Mouse (Mus musculus) embryo, embryonic 10 days (tissue): ENCODE results near the gene Mfap1b.
"Not testable (repeated sequence)": the region's sequence is repeated elsewhere in the genome, so short reads cannot be mapped to it uniquely, and the experiment has no call there.

Source experiments
- DNase-seq: peaks from one replicate; pipeline ENCODE4 v3.0.0-alpha.2; 2015; ENCODE audit warnings: low spot score

The Mfap1b gene

DNA sequence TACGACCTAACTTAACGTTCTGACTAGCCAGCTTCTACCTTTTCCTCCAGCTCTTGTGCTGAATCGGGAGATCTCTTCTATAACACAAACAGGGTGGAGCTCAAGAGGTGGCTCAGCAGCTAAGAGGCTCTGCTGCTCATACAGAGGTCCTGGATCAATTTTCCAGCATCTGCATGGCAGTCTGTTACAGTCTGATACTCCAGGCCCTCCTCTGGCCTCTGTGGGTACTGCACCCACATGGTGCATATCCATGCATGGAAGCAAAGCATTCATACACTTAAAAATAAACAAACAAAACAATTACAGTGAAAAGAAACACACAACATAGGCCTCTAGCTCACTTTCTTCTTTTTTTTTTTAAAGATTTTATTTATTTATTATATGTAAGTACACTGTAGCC lies 1.1 kb downstream of the Mfap1b start:
- DNase-seq: not testable (repeated sequence)

DNA sequence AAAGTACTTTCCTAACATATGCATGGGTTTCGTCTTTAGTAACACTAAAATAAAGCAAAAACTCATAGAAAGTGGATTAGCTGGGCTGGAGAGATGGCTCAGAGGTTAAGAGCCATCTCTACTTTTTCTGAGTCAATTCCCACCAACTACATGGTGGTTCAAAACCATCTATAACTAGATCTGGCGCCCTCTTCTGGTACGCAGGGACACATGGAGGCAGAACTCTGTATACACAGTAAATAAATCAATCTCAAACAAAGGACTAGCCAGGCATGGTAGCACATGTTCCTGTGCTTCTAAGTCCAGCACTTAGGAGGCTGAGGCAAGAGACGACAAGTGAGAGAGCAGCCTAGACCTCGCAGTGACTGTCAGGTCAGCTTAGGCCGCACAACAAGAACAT lies 4.9 kb downstream of the Mfap1b start:
- DNase-seq: not testable (repeated sequence)

DNA sequence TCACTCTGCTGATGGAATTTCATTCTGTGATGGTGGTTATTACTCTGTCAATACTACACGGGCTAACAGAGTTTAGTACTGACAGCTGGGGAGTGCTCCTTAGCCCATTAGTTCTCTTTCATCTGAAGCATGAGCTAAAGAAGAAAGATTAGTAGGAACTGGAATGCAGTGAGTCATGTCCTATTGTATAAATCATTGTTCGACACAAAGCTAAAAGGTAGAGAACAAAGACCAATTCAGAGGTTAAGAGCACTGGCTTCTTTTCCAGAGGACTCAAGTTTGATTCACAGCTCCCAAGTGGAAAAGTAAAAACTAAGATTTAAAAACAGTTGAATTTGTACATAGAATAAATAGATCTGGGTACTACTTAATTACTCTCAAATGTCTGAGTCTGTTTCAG lies 13.8 kb downstream of the Mfap1b start:
- no peak for DNase-seq

DNA sequence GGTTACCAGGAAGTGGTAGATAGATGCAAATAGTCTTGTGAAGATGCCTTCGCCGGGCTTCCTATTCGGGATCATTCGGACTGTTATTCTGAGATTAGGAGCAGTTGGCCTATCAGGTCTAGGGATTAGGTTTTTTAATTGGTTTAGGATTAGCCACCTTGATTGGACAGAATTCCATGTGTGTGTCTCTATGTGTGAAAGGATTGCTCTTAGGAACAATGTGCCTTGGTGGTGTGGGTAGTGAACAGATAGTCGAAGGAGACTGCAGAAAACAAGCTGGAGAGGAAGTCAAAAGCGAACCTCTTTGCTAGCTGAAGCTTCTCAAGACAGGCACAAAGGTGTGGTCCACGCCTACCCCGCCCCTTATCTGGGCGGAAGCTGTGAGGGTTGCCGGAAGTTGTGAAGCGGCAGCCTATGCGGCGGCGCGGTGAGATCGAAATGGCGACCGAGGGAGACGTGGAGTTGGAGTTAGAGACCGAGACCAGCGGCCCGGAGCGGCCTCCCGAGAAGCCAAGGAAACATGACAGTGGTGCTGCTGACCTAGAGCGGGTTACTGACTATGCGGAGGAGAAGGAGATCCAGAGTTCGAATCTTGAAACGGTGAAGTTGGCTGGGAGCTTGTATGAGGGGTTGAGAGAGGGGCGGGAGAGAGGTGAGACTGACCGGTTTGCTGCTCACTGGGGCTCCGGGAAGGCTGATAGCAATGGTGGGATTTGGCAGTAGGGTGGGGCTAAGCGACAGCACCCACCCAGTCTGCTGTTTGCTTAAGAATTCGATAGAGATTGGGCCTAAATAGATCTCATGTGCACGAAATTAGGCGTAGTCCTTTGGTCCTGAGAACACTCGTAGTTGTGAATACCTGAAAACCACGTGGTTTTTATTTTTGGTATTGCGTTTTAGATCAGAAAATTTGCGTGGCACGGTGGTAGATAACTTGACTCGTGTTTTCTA lies 16.9 kb downstream of the Mfap1b start, which contains the start of gene Serinc4:
Gene Serinc4, minus strand, starts transcription at position 90 of the 951 bp plus-strand sequence.
- DNase-seq: peak; percentile 96

DNA sequence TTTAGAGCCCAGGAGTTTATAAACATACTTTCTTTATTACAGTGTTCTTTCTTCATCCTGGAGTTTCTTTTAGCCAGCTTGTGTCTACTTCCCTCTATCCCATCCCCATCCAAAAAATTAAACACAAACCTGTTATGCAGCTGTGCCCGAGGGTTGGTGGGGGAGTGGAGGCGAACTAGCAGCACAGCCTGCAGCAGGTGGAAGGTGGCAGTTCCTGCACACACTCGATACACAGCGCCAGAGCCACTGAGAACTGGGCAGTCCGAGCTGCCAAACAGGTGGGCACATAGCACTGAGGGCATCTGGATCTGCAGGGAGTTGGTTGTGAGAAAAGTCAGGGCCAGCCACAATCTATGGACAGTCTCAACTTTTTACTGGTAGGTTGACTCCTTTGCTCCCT lies 18.3 kb downstream of the Mfap1b start:
- no peak for DNase-seq

DNA sequence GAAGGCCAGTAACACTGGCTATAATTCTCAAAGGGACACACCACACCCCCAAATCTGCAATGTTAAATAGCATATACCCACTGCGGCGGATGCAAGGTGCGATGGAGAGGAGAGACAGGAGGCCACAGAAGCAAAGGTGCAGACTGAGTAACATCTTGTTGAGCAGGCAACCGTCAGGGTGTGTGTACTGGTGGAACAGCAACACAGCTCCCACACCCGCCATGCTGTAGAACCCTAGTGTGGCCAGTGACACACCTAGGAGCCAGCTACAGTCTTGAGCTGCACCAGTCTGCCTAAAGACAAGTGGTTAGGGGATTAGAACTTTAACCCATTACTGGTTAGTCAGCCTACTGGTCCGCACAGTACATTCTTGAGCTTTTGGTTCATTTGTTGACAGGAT lies 19.9 kb downstream of the Mfap1b start:
- DNase-seq: no peak

DNA sequence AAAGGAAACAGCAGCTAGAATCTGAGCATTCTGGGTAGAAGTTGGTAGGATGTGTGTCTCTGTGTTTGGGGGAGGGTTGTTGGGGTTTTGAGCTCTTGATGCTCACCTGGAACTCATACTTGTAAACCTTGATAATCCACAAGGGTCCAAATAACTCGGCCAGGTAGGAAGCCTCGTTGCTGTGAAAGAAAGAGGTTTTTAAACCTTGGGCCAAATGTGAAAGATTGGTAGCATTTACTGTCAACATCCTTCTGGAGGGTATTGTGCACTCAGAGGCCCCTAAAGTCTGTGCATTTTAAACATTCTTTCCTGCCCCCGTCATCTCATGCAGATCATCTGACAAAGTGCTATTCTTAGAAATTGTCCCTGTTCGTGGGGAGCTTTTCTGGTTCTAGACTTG lies 20.9 kb downstream of the Mfap1b start, which contains the start of gene Hypk:
Gene Hypk, plus strand, starts transcription at position 301 of the 400 bp plus-strand sequence.
- DNase-seq: no peak

DNA sequence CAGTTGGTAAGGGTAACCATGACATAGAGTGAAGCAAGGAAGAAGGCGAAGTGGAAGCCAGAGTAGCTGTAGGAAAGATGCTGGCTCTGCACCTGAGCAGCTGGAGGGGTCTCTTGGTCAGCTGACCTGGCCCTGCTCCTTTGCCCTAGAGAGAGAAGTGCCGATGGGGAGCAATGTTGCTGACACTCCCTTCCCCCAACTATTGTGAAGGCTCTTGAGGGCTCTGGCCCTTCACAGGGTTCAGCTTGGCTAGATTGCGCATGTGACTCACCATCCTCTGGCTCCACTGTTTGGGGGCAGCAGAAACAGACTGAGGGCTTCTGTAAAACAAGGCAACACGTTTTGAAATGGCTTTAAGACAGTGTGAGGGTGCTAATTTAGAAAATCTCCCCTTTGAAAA lies 21.5 kb downstream of the Mfap1b start:
- DNase-seq: no peak

DNA sequence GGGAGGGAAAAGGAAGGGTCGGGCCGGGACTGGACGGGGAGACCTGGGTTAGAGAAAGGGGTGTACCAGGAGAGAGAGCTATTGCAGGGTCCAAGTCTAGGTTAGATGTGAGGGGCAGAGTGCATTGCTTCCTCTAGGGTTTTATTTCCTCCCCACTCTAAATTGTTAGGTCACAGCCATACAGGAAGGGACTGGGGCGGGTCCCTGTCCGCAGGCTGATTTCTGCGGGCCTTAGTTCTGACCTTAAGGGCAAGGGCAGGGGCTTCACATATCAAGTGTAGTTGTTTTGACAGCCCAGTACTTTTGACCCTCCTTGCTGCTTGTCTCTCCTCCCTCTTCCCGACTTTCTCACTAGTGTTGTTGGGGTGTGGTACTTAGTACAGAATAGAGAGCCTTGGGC lies 23.8 kb downstream of the Mfap1b start:
- DNase-seq: peak; percentile 30

DNA sequence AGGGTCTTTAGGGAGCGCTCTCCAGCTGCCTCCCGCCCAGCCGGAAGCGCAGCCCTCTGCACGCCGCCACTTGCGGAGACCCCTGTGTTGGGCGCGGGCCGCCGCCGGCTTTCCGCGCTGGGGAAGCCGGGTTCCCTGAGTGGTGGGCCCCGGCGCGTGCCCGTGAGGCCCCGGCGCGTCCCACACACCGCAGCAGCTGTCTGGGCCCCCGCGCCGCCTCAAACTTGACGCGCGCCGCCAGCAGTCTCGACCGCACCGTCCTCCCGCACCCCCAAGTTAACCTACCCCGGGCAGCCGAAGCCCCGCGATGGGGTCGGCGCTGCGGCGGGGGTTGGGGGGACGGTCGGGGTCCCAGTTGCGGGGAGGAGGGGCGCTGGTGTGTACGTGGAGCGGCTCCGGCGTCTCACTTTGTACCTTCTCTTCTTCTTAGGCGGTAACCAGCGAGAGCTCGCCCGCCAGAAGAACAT lies 24.3 kb downstream of the Mfap1b start:
- no peak for DNase-seq

DNA sequence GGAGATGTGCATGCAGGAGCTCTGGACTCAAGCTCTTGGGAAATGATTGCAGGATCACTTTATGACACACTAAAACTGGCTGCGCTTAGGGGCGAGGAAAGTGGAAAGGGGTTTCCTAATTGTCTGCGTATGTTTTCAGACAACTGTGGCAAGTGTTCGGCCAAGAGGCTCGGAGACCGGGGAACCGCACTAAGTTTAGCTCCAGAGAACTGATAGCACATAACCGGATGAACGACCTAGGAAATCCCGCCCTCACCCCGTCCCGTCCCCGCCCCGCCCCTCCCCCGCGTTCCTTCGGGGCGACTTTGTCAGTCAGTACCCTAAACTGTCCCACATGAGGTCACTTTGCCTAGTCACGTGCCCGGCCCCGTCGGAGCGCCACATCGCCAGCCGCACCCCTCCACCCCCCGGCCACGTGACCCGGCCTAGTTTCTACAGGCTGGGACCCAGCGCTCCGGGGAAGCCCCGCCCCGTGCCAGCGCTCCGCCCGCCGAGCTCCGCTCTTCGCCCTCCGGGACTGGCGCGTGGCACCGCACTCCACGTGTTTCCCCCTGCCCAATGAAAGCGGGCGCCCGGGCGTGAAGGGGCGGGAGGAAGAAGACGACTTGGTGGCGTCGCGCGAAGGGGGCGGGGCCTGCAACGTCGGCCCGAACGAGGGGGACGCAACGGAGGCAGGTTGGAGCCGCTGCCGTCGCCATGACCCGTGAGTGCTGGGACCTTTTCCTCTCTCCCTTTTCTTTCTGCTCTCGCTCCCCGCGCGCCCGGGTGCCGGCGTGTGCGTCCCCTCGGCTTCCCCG lies 24.9 kb downstream of the Mfap1b start, which contains the start of gene Serf2:
Gene Serf2, plus strand, starts transcription at position 457 of the 797 bp plus-strand sequence.
- DNase-seq: peak; percentile 99

DNA sequence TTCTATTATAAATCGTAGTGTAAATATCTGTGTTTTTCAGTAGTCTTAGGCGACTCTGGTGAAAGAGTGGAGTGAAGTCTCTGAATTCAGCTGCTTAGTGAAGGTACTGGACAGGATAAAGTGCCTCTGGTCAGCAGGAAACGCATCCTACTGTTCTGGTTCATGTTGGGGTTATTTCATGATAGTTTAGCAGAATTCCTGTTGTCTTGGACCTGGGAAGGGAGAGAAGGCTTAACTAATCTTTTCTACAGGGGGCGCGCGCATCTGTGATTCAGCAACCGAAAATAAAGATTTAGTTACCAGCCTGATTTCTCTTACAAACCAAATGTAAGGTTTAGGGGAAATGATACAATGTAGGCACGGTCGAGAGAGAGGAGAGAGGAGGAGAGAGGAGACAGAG lies 25.7 kb downstream of the Mfap1b start:
- DNase-seq: peak; percentile 45

DNA sequence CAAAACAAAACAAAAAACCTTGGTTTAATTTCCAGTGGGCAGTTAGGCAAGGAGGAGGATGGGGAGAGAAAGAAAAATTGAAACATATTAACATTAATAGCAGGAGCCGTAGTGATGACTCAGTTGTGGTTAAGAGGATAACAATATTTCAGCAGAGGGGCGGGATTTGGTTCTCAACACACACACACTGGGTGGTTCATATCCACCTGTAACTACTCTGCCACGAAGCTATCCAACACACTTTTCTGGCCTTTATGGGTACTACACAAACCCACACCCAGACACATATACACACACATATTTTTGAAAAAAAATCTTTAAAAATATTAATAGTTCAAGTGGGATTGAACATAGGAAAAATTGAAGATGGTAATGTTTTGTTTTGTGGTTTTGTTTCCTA lies 26.9 kb downstream of the Mfap1b start:
- no peak for DNase-seq

DNA sequence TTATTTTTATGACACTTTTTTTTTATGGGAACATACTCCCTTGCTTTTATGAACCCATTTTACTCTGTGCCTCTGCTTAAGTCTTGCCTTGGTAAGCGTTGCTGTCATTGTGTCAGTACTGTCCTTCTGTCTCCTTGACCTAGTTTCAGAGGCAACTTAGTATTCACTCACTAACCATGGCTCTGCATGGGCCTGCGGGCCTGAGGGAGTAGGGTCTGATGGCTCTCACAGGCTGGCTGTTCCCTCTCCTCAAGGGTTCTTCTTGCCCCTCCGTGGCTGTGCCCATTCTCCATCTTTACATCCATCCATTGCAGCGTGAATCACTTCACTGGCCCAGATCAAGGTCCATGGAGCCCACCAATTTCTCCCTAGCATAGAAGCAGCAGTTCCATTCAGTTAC lies 27.4 kb downstream of the Mfap1b start:
- no peak for DNase-seq

DNA sequence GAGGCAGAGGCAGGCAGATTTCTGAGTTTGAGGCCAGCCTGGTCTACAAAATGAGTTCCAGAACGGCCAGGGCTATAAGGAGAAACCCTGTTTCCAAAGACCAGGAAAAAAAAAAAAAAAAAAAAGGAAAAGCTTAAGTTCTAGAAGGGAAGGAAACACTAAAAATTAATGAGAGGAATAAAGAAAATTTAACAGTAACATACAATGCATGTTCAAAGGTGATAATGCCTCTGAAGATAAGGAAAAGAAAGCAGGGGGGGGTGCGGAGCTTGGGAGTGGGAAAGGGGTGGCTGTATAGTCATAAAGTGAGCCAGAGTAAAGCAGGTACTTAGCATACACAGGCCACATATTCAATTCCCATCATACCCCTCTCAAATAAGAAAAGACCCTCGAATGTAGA lies 28.8 kb downstream of the Mfap1b start:
- no peak for DNase-seq

DNA sequence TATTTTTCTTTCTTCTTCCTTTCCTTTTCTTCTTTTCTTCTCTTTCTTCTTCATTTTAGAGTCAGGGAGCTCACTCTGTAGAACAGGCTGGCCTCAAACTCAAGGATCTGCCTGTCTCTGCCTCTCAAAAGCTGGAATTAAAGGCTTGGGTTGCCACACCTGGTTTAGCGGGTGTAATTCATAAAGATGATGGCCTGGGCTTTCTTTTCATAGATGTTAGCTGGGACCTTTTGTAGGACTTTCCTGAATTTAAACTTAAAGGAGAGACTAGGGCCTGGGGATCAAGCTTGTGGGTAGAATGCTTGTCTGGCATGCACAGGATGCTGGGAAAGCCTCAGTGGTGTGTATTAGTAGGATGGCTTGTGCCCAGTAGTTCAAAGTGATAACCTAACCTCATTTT lies 29.7 kb downstream of the Mfap1b start, which contains the start of gene Ell3:
Gene Ell3, minus strand, starts transcription at position 101 of the 400 bp plus-strand sequence.
- DNase-seq: no peak

DNA sequence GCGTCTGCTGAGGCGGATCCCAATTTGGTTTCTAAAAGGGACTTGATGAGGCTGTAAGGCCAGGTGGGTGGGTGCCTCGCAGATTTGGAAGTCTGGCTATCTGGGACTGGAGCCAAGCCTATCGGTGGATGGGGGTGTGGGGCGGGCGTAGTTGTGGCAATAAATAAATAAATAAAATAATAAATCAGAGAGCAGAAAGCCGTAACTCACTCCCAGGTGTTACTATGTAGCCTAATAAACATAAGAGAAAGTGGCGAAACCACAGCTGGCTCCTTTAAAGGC lies 30.9 kb downstream of the Mfap1b start:
- no peak for DNase-seq

DNA sequence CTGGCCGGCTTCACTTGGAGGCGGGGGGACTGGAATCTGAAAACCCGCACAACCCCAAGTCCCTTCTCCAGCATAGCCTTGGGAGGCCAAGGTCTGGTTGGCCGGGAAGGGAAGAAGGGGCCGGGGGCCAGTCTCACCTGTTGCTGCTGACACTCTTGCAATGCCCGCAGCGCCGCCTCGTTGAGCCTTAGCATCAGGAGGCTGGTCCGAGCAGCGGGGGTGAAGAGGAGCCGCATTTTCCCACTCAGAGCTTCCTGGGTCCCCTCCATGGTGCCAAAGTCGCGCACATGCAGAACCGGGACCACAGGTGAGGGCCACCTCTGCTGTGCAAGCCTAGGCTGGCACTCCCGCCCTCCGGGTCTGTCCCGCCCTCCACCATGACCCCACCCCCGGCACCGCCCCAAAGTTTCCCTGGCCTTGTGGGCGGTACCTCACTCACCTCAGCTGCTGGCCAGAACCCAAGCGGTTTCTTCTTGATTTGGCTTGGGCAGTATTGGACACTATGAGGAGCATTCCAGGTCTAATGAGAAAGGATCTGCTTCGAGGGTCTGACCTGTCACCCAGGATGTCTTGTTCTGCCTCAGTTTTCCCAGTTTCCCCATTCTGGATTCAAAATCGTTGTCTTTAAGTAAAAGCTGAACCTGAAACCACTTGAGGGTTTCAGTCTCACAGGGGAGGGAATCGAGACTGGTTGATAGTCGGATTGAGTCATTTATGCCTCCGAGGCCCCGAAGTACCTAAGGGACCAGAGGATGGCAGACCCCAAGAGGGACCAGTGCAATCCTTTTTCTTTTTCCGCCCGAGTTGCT lies 31.4 kb downstream of the Mfap1b start:
- DNase-seq: peak; percentile 51

DNA sequence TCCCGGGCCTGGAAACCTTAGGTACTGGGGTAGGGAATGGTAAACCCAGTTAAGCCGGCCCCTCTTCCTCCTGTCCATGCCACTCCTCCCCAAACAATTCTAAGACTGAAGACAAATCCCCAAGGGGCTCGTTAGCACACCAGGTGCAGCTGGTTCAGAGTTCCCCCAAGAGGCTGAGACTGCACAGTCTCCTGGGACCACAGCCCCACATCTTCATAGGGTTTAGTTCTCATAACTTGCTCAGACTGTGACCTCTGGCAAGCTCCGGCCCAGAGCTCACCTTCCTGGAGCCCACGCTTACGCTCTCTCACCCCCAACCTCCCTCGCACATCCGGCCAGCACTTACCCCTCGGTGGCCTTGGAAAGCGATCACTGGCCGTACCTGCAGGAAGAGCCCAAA lies 32.1 kb downstream of the Mfap1b start:
- DNase-seq: no peak

DNA sequence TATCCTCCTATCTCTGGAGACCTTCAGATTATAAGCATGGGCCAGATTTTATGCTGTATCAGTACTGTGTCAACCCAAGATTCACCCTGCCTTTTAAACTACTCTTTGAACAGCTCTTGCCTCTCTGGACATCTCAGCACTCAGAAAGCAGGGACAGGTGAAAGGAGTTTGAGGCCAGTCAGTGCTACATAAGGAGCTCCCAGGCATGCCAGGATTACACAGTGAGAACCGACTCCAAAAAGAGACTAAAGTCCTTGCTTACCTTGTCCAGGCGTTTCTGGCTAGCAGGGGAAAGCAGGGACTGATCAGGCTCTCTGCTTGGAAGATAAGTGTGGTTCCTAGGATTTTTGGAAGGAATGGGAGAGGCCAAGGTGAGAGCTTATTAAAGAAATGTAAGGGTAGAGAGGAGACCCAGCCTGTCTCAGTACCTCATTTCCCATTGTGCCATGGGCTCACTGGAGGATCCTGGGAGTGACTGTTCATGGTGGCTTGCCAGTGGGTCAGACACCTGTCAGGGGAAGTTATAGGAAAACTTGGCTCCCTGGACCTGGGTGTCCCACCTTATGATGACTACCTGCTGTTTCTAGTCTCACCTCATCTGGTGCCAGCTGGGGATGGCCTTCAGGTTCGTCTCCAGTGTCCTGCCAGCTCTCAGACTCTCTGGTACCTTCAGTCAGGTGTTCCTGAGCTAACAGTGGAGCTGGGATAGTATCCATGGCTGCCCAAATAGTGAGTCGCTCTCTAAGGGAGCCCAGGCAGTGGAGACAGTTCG lies 32.8 kb downstream of the Mfap1b start:
- no peak for DNase-seq

DNA sequence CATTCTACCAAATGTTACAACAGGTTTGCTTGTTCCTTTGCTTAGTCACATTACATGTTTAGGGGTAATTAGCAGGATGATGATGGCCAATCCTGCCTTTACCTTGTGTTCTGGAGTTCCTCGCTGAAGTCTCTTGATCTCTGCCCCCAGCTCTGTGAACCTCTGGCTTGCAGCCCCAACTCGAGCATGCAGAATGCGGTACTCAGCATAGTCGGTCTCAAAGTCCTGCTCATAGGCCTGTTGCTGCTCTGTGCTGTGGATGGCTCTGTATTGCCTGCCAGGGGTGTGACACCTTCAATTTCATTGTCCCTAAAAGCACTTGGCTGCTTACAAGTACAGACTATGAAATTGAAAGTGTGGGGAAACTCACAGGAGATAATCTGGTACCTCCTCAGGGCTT lies 34.1 kb downstream of the Mfap1b start:
- DNase-seq: no peak
